Mouse (Mus musculus) small intestine, adult 10 weeks (tissue): Measurements from ENCODE around the gene Triml1. TPM values are rescaled to one million over a fixed set of nuclear protein-coding genes. Genes with fewer than 3 reads are reported as not detected.

Source experiments
- polyA plus RNA-seq: library from polyadenylated mRNA; stranded (reverse); fragments of 350-450 nt; fragmentation: Illumina TruSeq; extraction: RNeasy Lipid Tissue Mini Kit (QIAGEN cat#74804); gene quantifications from one replicate; pipeline ENCODE4 v1.2.3, GENCODE M21; 2014; ENCODE audit warnings: low replicate concordance

The Triml1 gene
- polyA plus RNA-seq = not detected

GRCm38 (mm10) chr8:43141386-43141785, at the start of gene Triml1:
TSS of gene Triml1 (minus strand) at chr8:43141486.

GRCm38 (mm10) chr8:43180054-43180690, 38.9 kb upstream of the Triml1 start, which contains the start of gene Triml2:
TSS of gene Triml2 (plus strand) at chr8:43180541.

Other genes starting within 250 kb of the Triml1 start
- not detected for gene Triml2, start 39.1 kb upstream of the Triml1 start, polyA plus RNA-seq
- not detected for gene Zfp42, start 165.5 kb upstream of the Triml1 start, polyA plus RNA-seq